10 mouse cellular contexts compared by ENCODE assay signal in the genomic region with DNA sequence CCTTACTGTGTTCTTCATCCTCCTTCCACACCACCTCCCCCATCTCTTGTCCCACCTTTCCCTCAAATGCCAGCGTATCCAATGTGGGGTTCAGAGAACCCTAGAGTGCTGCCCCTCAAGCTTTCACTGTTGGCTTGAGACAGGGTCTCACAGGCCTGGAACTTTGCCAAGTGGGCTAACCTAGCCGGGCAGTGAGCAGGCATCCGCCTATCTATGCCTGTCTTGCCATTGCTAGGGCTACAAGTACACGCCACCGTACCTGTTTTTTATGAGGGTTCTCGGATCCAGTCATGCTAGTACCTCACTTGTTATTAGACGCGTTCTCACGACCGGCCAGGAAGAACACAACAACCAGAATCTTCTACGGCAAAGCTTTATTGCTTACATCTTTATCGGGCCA. TPM values are rescaled to one million over a fixed set of nuclear protein-coding genes. Genes with fewer than 3 reads are reported as not detected.
DNase-seq lines count a peak whose midpoint lies in the region; ATAC-seq and TF ChIP-seq lines count a peak whose summit lies in the region.
"Had no signal": no experiment of that assay in that cellular context is flagged by ENCODE, and none has a peak within 500 bp of the region (broad histone marks: within the 10 kb centered on the region; RNA-seq: fewer than 3 reads in every experiment).

No protein-coding gene starts in this region.

- no peak overlapping the region for H3K9ac ChIP-seq in hindbrain, embryonic 14.5 days
- H3K9ac ChIP-seq in hindbrain, embryonic 12.5 days, result no peak overlapping the region
- H3K9ac ChIP-seq in liver, postnatal 0 days (replicated peaks), result no peak overlapping the region
- H3K9ac ChIP-seq: limb, embryonic 12.5 days had no signal

- TF ChIP-seq POLR2A in cortical plate, adult 2 months (IDR thresholded peaks at IDR 0.05; ENCODE audit: extremely low read depth, insufficient read depth, low read length), result no peak

- no peak overlapping the region for H3K4me3 ChIP-seq in hindbrain, embryonic 14.5 days (replicated peaks; ENCODE audit: low read length)
- H3K4me3 ChIP-seq in hindbrain, embryonic 12.5 days, result no peak overlapping the region
- peak overlapping the region; percentile 11 for H3K4me3 ChIP-seq in cortical plate, adult 2 months (ENCODE audit: insufficient read depth, low read length)
- peak overlapping the region; percentile 30 for H3K4me3 ChIP-seq in liver, postnatal 0 days (ENCODE audit: low read depth, low read length)
- H3K4me3 ChIP-seq: limb, embryonic 12.5 days had no signal

- TF ChIP-seq EP300 in liver, postnatal 0 days (IDR thresholded peaks at IDR 0.05; ENCODE audit: low read depth), result no peak

- WGBS in hindbrain, embryonic 14.5 days, result 88% methylated on average over 11 of the region's 12 CpGs
- WGBS in hindbrain, embryonic 12.5 days, result 84% methylated on average over 12 of the region's 12 CpGs
- whole genome bisulfite sequencing in liver, postnatal 0 days (ENCODE audit: insufficient replicate concordance), result 81% methylated on average over 11 of the region's 12 CpGs

- ATAC-seq in hindbrain, embryonic 14.5 days (ENCODE audit: low FRiP score), result no peak
- no peak for ATAC-seq in hindbrain, embryonic 12.5 days (ENCODE audit: low FRiP score)
- peak; percentile 49 for ATAC-seq in CD4-positive, CD25-positive, alpha-beta regulatory T cell, adult 4 months
- ATAC-seq in liver, postnatal 0 days, result peak; percentile 49

- H3K4me1 ChIP-seq in hindbrain, embryonic 14.5 days (replicated peaks; ENCODE audit: control insufficient read depth, insufficient read depth, low read length), result no peaks in the 10 kb centered on the region
- no peaks in the 10 kb centered on the region for H3K4me1 ChIP-seq in hindbrain, embryonic 12.5 days
- no peaks in the 10 kb centered on the region for H3K4me1 ChIP-seq in cortical plate, adult 2 months (ENCODE audit: control insufficient read depth, insufficient read depth, low read length)
- no peaks in the 10 kb centered on the region; the same call in 1 of the 2 replicates for H3K4me1 ChIP-seq in liver, postnatal 0 days (ENCODE audit: insufficient read depth)
- H3K4me1 ChIP-seq: limb, embryonic 12.5 days had no signal

- no peaks in the 10 kb centered on the region for H3K9me3 ChIP-seq in hindbrain, embryonic 14.5 days (ENCODE audit: control insufficient read depth, low read length)
- no peaks in the 10 kb centered on the region for H3K9me3 ChIP-seq in hindbrain, embryonic 12.5 days (replicated peaks)
- no peaks in the 10 kb centered on the region for H3K9me3 ChIP-seq in liver, postnatal 0 days (ENCODE audit: low read length)
- H3K9me3 ChIP-seq: limb, embryonic 12.5 days had no signal

- no peak overlapping the region for H3K27ac ChIP-seq in hindbrain, embryonic 14.5 days
- no peak overlapping the region for H3K27ac ChIP-seq in hindbrain, embryonic 12.5 days
- H3K27ac ChIP-seq in cortical plate, adult 2 months (ENCODE audit: insufficient read depth, low read length), result no peak overlapping the region
- no peak overlapping the region for H3K27ac ChIP-seq in liver, postnatal 0 days (ENCODE audit: low read depth)
- H3K27ac ChIP-seq: limb, embryonic 12.5 days had no signal

- no peaks in the 10 kb centered on the region for H3K27me3 ChIP-seq in hindbrain, embryonic 14.5 days (ENCODE audit: control insufficient read depth, insufficient read depth, low read length)
- H3K27me3 ChIP-seq in hindbrain, embryonic 12.5 days, result no peaks in the 10 kb centered on the region
- no peaks in the 10 kb centered on the region for H3K27me3 ChIP-seq in liver, postnatal 0 days (ENCODE audit: insufficient read depth, low read length)
- H3K27me3 ChIP-seq: limb, embryonic 12.5 days had no signal

- H3K36me3 ChIP-seq in hindbrain, embryonic 14.5 days (replicated peaks; ENCODE audit: control insufficient read depth, insufficient read depth), result no peaks in the 10 kb centered on the region
- H3K36me3 ChIP-seq in hindbrain, embryonic 12.5 days, result no peaks in the 10 kb centered on the region
- peaks cover 10% of the 10 kb centered on the region for H3K36me3 ChIP-seq in liver, postnatal 0 days (replicated peaks; ENCODE audit: insufficient read depth, low read length)
- H3K36me3 ChIP-seq: limb, embryonic 12.5 days had no signal

- no peak for DNase-seq in hindbrain, embryonic 14.5 days (ENCODE audit: low spot score)
- no peak for DNase-seq in liver, postnatal 0 days
- DNase-seq in natural killer cell, adult 2 months (ENCODE audit: low spot score in 2 of 2), result no peak
- DNase-seq in ovary, postnatal 36 days (ENCODE audit: low spot score), result no peak
- no peak for DNase-seq in urinary bladder, adult 2 months (ENCODE audit: low spot score)
- DNase-seq: heart, adult 18-20 months had no signal

- no peak for TF ChIP-seq CTCF in cortical plate, adult 2 months (IDR thresholded peaks at IDR 0.05; ENCODE audit: extremely low read depth, insufficient read depth, low read length)
- no peak for TF ChIP-seq CTCF in liver, postnatal 0 days (IDR thresholded peaks at IDR 0.05; ENCODE audit: low read depth)

- peak overlapping the region; percentile 30 for H3K4me2 ChIP-seq in hindbrain, embryonic 14.5 days (replicated peaks)
- no peak overlapping the region; the same call in 1 of the 2 replicates for H3K4me2 ChIP-seq in hindbrain, embryonic 12.5 days (replicated peaks)
- H3K4me2 ChIP-seq in liver, postnatal 0 days (ENCODE audit: low read depth, low read length), result peak overlapping the region; percentile 48; the same call in 1 of the 2 replicates
- H3K4me2 ChIP-seq: limb, embryonic 12.5 days had no signal

RNA-seq across cellular contexts. Expression of gene Marveld2, which starts 28.1 kb away (rescaled TPM):
- polyA plus RNA-seq in hindbrain, embryonic 14.5 days (2014; fragmentation: Nextera tagmentation; extraction: Ambion mirVana), result 3.0 and 3.8 TPM in 2 replicates
- polyA plus RNA-seq in hindbrain, embryonic 12.5 days (2016; fragmentation: Nextera tagmentation; extraction: Ambion mirVana), result 3.4 and 4.2 TPM in 2 replicates
- polyA plus RNA-seq in CD4-positive, CD25-positive, alpha-beta regulatory T cell, adult 4 months (2017; shearing (Covaris generic)), result 1 to 10 TPM; 4.5 to 8.1 TPM
- polyA plus RNA-seq in cortical plate, adult 2 months (2012; rRNA removed), result 1.6 and 1.9 TPM in 2 replicates
- polyA plus RNA-seq in liver, postnatal 0 days (2015; fragmentation: Nextera tagmentation; extraction: Ambion mirVana), result 8.6 and 9.4 TPM in 2 replicates
- 13.9 and 14.9 TPM in 2 replicates for polyA plus RNA-seq in urinary bladder, adult 2 months (2012; rRNA removed)

RNA-seq across cellular contexts. Expression of gene Ocln, which starts 36.1 kb away (rescaled TPM):
- 11.0 and 13.1 TPM in 2 replicates for polyA plus RNA-seq in hindbrain, embryonic 14.5 days (2014; fragmentation: Nextera tagmentation; extraction: Ambion mirVana)
- 6.4 and 8.1 TPM in 2 replicates for polyA plus RNA-seq in hindbrain, embryonic 12.5 days (2016; fragmentation: Nextera tagmentation; extraction: Ambion mirVana)
- polyA plus RNA-seq in CD4-positive, CD25-positive, alpha-beta regulatory T cell, adult 4 months (2017; shearing (Covaris generic)), result under 1 TPM; 0.69 to 0.82 TPM
- polyA plus RNA-seq in cortical plate, adult 2 months (2012; rRNA removed), result 9.3 and 10.3 TPM in 2 replicates
- 11.2 and 14.6 TPM in 2 replicates for polyA plus RNA-seq in liver, postnatal 0 days (2015; fragmentation: Nextera tagmentation; extraction: Ambion mirVana)
- polyA plus RNA-seq in urinary bladder, adult 2 months (2012; rRNA removed), result 10.0 and 11.1 TPM in 2 replicates

Comparison
In these comparisons a context has a peak if more than half of its experiments do, and no peak if none do; other contexts are left out.
1. ATAC-seq: peak in CD4-positive, CD25-positive, alpha-beta regulatory T cell, adult 4 months (single experiment) and liver, postnatal 0 days (single experiment); none in hindbrain, embryonic 14.5 days (single experiment) and hindbrain, embryonic 12.5 days (single experiment).
2. H3K4me3 ChIP-seq: peak in cortical plate, adult 2 months (single experiment) and liver, postnatal 0 days (single experiment); none in hindbrain, embryonic 14.5 days (single experiment) and hindbrain, embryonic 12.5 days (single experiment).